Mouse (Mus musculus) embryonic facial prominence, embryonic 15.5 days (tissue): ENCODE results near the gene Dbt. TPM values are rescaled to one million over a fixed set of nuclear protein-coding genes. Genes with fewer than 3 reads are reported as not detected.
"Not testable (repeated sequence)": the region's sequence is repeated elsewhere in the genome, so short reads cannot be mapped to it uniquely, and the experiment has no call there.

ENCODE experiments used
- ATAC-seq: fragments of 200-750 bp; cut with Nextera tagmentation; 2 replicates; pipeline ENCODE4 v1.8.0; 2017; ENCODE audit warnings: low read depth, moderate TSS enrichment; ENCODE audit not compliant: insufficient number of reproducible peaks, low FRiP score, low TSS enrichment
- H3K27ac ChIP-seq: fragments of 300-500 bp; sonication (generic); replicated peaks from 2 replicates; pipeline ENCODE4 v1.5.1; 2015; ENCODE audit warnings: mild to moderate bottlenecking, inconsistent platforms
- H3K27me3 ChIP-seq: fragments of 300-500 bp; sonication (generic); 2 replicates; pipeline ENCODE4 v1.6.1; 2015; ENCODE audit warnings: inconsistent platforms
- H3K36me3 ChIP-seq: fragments of 300-500 bp; sonication (generic); 2 replicates; pipeline ENCODE4 v1.6.1; 2015; ENCODE audit warnings: mild to moderate bottlenecking, inconsistent platforms
- H3K4me1 ChIP-seq: fragments of 300-500 bp; sonication (generic); 2 replicates; pipeline ENCODE4 v1.6.1; 2015; ENCODE audit warnings: inconsistent platforms
- H3K4me2 ChIP-seq: fragments of 300-500 bp; sonication (generic); replicated peaks from 2 replicates; pipeline ENCODE4 v1.6.1; 2015; ENCODE audit warnings: mild to moderate bottlenecking, inconsistent platforms
- H3K4me3 ChIP-seq: fragments of 300-500 bp; sonication (generic); replicated peaks from 2 replicates; pipeline ENCODE4 v1.5.1; 2015; ENCODE audit warnings: mild to moderate bottlenecking, inconsistent platforms
- H3K9ac ChIP-seq: fragments of 300-500 bp; sonication (generic); 2 replicates; pipeline ENCODE4 v1.6.1; 2015; ENCODE audit warnings: inconsistent platforms
- H3K9me3 ChIP-seq: fragments of 300-500 bp; sonication (generic); replicated peaks from 2 replicates; pipeline ENCODE4 v1.6.1; 2016; ENCODE audit warnings: inconsistent platforms
- WGBS: fragments of 180-500 bp; shearing (Covaris S2); methylation state at CpG from one replicate; pipeline ENCODE4 v1.1.7; 2015; 5-methylcytosine and 5-hydroxymethylcytosine counted together
- polyA plus RNA-seq: library from polyadenylated mRNA; unstranded; fragments of >200 nt; fragmentation: Nextera tagmentation; extraction: Ambion mirVana; gene quantifications from 2 replicates; pipeline ENCODE4 v1.2.1, GENCODE M21; 2015

Gene Dbt
- polyA plus RNA-seq, 1 experiment from 2014 or later: 15.1 TPM

DNA sequence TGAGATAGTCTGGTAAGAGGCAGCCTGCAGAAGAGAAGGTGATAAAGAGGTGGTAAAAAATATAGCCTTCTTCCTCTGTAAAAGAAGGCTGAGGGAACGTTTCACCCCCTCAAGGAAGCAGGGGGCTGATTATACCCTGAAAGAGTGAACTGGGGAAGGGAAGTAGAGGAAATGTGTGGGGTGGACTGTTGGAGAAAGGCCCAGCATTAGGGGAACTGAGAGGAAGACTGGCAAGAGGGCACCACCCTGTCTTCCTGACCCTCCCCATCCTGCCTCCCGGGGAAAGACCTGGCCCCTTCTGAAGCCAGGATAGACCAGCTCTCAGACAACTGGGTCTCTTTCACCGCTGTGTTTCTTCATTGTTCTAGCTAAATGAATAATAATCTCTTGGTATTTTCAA lies 29.7 kb downstream of the Dbt start:
- Histone ChIP-seq H3K27ac (no peak overlapping the region), H3K27me3 (no peaks in the 10 kb centered on the region), H3K36me3 (peaks cover 56% of the 10 kb centered on the region), H3K9ac (no peak overlapping the region), H3K4me2 (no peak overlapping the region), H3K4me1 (no peaks in the 10 kb centered on the region), H3K4me3 (no peak overlapping the region), H3K9me3 (no peaks in the 10 kb centered on the region)
- no peak for ATAC-seq
- WGBS: 77% methylated on average over 3 of the region's 3 CpGs

DNA sequence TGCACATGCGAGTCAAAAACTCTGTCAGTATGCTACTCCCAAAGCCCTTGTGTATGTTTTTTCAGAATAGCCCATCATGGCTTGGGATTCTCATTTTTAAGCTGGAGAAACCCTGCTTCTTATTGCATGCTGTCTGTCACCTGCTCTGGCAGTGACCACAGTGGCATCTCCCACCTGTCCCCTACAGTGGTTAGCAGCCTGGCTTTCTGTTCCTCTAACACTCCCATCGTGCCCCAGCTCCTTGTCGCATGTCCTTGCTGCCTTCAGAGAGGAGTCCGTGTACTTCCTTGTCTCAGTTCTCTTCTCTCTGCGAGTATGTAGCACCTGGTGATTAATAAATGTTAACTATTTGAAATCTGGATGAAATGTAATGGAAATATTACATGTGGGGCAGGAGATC lies 34.6 kb downstream of the Dbt start:
- no peak for ATAC-seq
- Histone ChIP-seq H3K27me3 (no peaks in the 10 kb centered on the region), H3K4me2 (no peak overlapping the region), H3K36me3 (peaks cover 42% of the 10 kb centered on the region), H3K9me3 (no peaks in the 10 kb centered on the region), H3K9ac (no peak overlapping the region), H3K27ac (no peak overlapping the region), H3K4me1 (no peaks in the 10 kb centered on the region), H3K4me3 (no peak overlapping the region)
- 93% methylated on average over 5 of the region's 5 CpGs for WGBS

DNA sequence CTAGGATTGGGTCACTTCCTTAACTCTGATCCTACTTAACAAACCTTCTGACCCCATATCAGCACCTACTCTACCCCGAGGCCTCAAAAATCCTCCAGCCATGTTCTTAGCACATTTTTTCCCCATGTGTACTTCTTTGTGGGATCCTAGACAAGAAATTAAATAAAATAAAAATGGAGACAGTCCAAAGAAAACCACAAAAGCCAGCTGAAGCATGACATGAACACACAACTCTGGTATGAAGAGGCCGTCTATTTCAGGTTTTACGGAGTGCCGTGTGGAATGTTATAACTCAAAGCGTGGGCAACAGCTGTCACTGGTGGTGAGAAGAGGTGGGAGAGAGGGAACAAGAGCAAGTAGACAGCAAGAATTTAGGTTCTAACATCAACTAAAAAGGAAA lies 38.5 kb downstream of the Dbt start:
- 77% methylated on average over 5 of the region's 5 CpGs for WGBS
- no peaks in the 10 kb centered on the region for H3K4me1 ChIP-seq
- no peak for ATAC-seq
- no peak overlapping the region for H3K9ac ChIP-seq
- peaks cover 19% of the 10 kb centered on the region for H3K36me3 ChIP-seq
- H3K27me3 ChIP-seq: no peaks in the 10 kb centered on the region
- no peak overlapping the region for H3K4me2 ChIP-seq
- H3K9me3 ChIP-seq: no peaks in the 10 kb centered on the region
- no peak overlapping the region for H3K4me3 ChIP-seq
- no peak overlapping the region for H3K27ac ChIP-seq

DNA sequence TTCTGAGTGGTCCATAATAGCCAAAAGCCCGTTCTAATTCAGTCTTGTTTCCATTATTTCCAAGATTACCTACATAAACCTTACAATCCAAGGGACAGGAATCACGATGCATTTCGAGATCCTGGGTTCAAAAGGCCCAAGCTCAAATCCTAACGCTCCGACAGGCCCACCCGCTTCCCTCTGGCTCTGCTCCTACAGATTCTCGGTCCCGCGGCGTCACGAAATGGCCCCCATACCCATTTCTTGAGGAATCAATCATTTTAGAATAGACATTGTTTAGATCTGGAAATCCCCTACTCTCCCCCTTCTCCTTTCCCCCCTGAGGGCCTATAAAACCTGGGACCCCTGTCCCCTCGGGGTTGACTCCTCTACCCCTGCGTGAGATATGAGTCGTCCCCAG lies 48.4 kb downstream of the Dbt start:
- not testable (repeated sequence) for H3K27me3 ChIP-seq, H3K4me1 ChIP-seq, H3K36me3 ChIP-seq, ATAC-seq, H3K4me2 ChIP-seq, H3K9ac ChIP-seq, H3K9me3 ChIP-seq, H3K4me3 ChIP-seq, H3K27ac ChIP-seq
- WGBS: 90% methylated on average over 14 of the region's 14 CpGs

DNA sequence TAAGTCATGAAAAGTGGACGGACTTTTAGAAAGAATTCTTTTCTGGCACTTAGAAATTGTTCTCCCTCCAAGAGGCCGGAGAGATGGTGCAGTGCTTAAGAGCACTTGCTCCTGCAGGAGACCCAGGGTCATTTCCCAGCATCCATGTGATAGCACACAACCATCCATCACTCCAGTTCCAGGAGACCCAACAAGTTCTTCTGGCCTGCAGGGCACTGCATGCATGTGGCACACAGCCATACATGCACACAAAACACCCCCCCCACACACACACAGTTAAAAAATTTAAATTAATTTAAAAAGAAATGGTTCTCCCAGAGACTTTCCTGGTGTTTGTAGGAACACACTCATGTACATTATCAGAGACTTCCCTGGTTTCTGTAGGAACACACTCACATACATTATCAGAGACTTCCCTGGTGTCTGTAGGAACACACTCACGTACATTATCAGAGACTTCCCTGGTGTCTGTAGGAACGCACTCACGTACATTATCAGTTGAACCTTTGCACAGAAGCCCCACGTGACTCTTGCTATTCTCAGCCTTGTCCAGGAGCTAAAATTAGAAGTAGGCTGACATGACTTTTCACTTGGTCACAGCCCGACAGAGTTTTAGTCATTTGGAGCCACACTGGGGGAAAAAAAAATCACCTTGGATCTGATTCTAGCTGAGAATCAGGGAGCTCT lies 49.7 kb downstream of the Dbt start, which contains the start of gene Lrrc39:
Gene Lrrc39 (plus strand): TSS at position 566 of the 687 bp plus-strand sequence.
- H3K4me3 ChIP-seq: no peak within 1 kb of the TSS
- H3K27ac ChIP-seq: no peak within 1 kb of the TSS
- whole genome bisulfite sequencing: 73% methylated on average over 7 of the region's 7 CpGs
- H3K27me3 ChIP-seq: no peaks in the 10 kb centered on the region
- H3K36me3 ChIP-seq: no peaks in the 10 kb centered on the region
- H3K4me2 ChIP-seq: no peak within 1 kb of the TSS
- no peak within 1 kb of the TSS for H3K9ac ChIP-seq
- H3K4me1 ChIP-seq: no peaks in the 10 kb centered on the region
- no peaks in the 10 kb centered on the region for H3K9me3 ChIP-seq
- ATAC-seq: no peak

DNA sequence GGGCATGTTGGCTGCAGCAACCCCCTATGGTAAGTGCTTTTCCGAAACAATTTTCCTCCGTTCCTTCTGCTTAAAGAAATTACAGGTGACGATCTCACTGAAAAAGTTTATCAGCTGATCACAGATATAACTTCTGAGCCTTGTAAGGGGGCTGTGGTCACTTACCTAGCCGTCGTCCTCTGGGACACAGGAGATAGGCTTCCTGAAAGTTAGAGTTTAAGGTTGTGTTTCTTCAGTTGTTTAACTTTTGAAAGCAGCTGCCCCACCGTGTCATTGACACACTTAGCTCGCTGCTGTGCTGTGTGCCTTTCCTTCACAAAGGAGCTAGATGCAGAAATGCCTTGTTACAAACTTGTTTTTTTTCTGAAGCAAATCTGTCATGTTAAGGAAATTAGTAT lies 50.2 kb downstream of the Dbt start:
- no peaks in the 10 kb centered on the region for H3K4me1 ChIP-seq
- no peak for ATAC-seq
- H3K27ac ChIP-seq: no peak overlapping the region
- H3K4me3 ChIP-seq: no peak overlapping the region
- H3K4me2 ChIP-seq: no peak overlapping the region
- WGBS: 82% methylated on average over 7 of the region's 7 CpGs
- H3K9ac ChIP-seq: no peak overlapping the region
- no peaks in the 10 kb centered on the region for H3K9me3 ChIP-seq
- no peaks in the 10 kb centered on the region for H3K27me3 ChIP-seq
- no peaks in the 10 kb centered on the region for H3K36me3 ChIP-seq

DNA sequence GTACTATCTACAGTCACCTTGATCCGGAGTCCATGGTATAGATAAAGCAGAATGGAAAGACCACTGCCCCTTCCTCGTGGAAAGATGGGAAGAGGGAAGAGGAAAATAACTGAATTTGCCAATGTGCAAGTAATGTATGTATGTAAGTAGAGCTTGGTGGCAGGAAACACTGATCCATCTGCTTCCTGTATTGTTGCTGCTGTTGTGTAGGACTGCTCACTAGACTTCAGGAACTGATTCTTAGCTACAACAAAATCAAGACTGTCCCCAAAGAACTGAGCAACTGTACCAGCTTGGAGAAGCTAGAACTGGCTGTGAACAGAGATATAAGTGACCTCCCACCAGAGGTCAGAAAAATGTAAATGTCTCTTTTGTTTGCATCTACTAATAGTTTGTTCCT lies 57.8 kb downstream of the Dbt start:
- Histone ChIP-seq H3K9me3 (no peaks in the 10 kb centered on the region), H3K9ac (no peak overlapping the region), H3K36me3 (no peaks in the 10 kb centered on the region), H3K4me1 (no peaks in the 10 kb centered on the region), H3K4me3 (no peak overlapping the region), H3K27ac (no peak overlapping the region), H3K27me3 (no peaks in the 10 kb centered on the region), H3K4me2 (no peak overlapping the region)
- 66% methylated on average over 2 of the region's 2 CpGs for WGBS
- ATAC-seq: no peak

DNA sequence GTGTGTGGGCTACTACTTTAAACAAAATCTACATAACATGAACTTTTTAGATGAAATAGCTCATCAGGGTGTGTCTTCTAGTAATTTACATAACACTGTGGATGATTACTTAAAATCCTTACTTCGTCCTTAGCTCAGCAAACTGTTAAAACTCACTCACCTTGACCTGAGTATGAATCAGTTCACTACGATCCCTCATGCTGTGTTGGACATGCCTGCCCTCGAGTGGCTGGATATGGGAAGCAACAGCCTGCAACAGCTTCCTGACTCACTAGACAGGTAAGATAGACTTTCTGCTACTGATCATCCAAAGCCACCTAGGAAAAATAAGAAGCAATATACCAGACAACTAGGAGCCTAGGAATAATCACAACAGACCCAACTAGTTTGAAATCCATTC lies 64.4 kb downstream of the Dbt start:
- Histone ChIP-seq H3K27ac (no peak overlapping the region), H3K4me1 (no peaks in the 10 kb centered on the region), H3K36me3 (peaks cover 20% of the 10 kb centered on the region), H3K9me3 (no peaks in the 10 kb centered on the region), H3K27me3 (no peaks in the 10 kb centered on the region), H3K9ac (no peak overlapping the region), H3K4me3 (no peak overlapping the region), H3K4me2 (no peak overlapping the region)
- no peak for ATAC-seq
- 63% methylated on average over 3 of the region's 3 CpGs for WGBS

DNA sequence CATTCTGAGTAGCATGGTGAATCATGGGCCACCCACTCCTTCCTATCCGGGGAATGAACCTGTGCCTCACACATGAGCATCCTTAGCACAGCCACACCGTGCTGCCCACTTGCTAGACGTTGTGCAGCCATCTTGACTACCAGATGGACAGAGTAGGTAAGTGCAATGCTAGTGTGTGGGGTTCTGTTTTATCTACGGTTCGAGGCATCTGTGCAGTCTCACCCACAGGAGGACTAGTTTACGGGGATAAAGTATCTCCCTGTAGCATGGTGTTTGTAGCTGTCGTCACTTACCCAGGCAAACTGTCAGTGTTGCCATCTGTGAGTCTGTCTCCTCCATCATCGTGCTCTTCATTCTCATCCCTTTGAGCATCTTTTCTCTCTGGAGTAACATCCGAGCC lies 69.3 kb downstream of the Dbt start:
- no peak overlapping the region for H3K4me3 ChIP-seq
- 91% methylated on average over 9 of the region's 9 CpGs for WGBS
- no peaks in the 10 kb centered on the region for H3K27me3 ChIP-seq
- no peaks in the 10 kb centered on the region for H3K4me1 ChIP-seq
- no peak overlapping the region for H3K4me2 ChIP-seq
- no peak for ATAC-seq
- H3K9me3 ChIP-seq: no peaks in the 10 kb centered on the region
- no peak overlapping the region for H3K27ac ChIP-seq
- peaks cover 61% of the 10 kb centered on the region for H3K36me3 ChIP-seq
- no peak overlapping the region for H3K9ac ChIP-seq

DNA sequence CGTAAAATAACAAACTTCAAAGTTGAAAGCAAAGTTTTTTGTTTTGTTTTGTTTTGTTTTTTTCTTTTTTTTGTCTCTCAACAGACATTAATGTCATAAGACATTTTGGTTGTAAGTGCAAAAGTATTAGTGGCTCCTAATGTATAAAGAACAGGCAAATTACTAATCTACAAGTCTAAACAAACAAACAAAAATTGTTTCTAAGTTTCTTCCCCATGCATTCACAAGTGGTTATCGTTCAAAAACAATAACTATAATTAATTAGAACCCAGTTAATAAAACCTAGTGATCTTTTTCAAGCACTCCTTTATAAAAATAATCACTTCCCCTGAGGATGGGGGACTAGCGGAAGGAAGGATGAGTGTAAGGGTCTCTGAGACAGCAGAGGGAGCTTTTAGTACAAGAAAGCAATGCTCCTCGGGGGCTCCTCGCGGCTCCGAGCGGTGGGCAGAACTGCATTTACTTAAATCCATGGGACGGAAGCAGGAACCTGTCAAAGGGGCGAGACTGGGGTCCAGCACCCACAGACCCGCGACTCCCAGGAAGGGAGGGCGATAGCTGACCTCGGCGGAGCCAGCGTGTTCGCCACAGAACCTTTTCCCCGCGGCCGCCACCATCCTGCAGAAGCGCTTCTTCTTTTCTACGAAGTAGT lies 81.3 kb downstream of the Dbt start:
- Histone ChIP-seq H3K9me3 (no peaks in the 10 kb centered on the region), H3K36me3 (peaks cover 25% of the 10 kb centered on the region), H3K9ac (peak overlapping the region; percentile 78), H3K4me2 (peak overlapping the region; percentile 71), H3K4me3 (peak overlapping the region; percentile 91), H3K4me1 (peaks cover 10% of the 10 kb centered on the region; the same call in 1 of the 2 replicates), H3K27me3 (no peaks in the 10 kb centered on the region), H3K27ac (peak overlapping the region; percentile 92)
- 2% methylated on average over 22 of the region's 22 CpGs for WGBS
- peak; percentile 75 for ATAC-seq

DNA sequence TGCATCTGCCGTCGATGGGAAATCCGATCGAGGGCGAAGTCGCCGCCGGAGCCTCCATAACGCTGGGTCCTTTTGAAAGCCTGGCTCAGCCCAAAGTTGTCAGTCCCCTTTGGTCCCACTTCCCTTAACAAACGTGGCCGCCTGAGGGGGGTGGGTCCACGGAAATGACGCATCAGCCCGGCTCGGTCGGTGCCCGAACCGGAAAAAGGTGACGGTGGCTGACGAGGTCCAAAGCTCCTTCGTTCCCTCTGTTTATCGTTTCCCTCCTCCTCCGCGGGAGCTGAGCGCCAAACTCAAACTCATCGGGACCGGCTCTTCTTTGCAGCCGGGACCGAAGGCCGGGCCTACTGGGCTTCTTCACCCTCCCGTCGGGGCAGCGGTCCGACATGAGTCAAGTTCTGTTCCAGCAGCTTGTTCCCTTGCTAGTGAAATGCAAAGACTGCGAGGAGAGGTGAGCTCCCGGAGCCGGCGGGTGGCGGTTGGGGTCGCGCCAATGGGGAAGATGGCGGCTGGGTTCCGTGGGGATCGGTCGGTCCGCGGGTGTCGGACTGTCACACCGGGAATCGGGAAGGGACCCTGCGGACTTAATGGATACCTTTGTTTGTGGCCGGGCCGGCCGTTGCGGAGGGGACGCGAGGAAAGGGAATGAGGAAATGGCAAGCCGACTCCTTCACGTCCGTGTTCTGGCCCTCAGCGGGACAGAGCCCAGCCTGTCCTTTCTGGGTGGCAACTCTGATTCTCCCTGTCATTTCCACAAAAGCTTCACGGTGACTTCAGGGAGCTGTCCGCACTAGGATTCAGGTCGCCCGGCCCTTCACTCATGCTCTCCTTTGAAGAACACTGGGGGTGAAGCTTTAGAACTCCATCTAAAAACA lies 82.1 kb downstream of the Dbt start, which contains the start of gene Sass6:
Gene Sass6 (plus strand): TSS at position 255 of the 875 bp plus-strand sequence.
- peak; percentile 96 for ATAC-seq
- Histone ChIP-seq H3K9me3 (no peaks in the 10 kb centered on the region), H3K4me1 (peaks cover 10% of the 10 kb centered on the region; the same call in 1 of the 2 replicates), H3K27ac (peak within 1 kb of the TSS; percentile 92), H3K4me3 (peak within 1 kb of the TSS; percentile 91), H3K36me3 (peaks cover 17% of the 10 kb centered on the region), H3K4me2 (peak within 1 kb of the TSS; percentile 71), H3K27me3 (no peaks in the 10 kb centered on the region), H3K9ac (peak within 1 kb of the TSS; percentile 78)
- under 1% methylated on average over 63 of the region's 65 CpGs for WGBS
